Mouse (Mus musculus): ENCODE results near the gene Mrps6. TPM values are rescaled to one million over a fixed set of nuclear protein-coding genes. Genes with fewer than 3 reads are reported as not detected.

Gene Mrps6
- polyA plus RNA-seq (2014; fragmentation: Illumina TruSeq; extraction: RNeasy Lipid Tissue Mini Kit (QIAGEN cat#74804); ENCODE audit: low read depth, low replicate concordance) = 19.9 TPM

GRCm38 (mm10) chr16:92057852-92058643 lies at the start of gene Mrps6, which contains the start of the genes Gm49711 and Slc5a3:
TSS of gene Mrps6 (plus strand) at chr16:92058270.
TSS of gene Gm49711 (plus strand) at chr16:92058316.
TSS of gene Slc5a3 (plus strand) at chr16:92058322.

Other genes with a start within 250 kb of the Mrps6 start
- gene Gm49711, start within 50 bp of the Mrps6 start, polyA plus RNA-seq (2014; fragmentation: Illumina TruSeq; extraction: RNeasy Lipid Tissue Mini Kit (QIAGEN cat#74804); ENCODE audit: low read depth, low replicate concordance) = not detected
- gene Slc5a3, start 52 bp downstream of the Mrps6 start, polyA plus RNA-seq (2014; fragmentation: Illumina TruSeq; extraction: RNeasy Lipid Tissue Mini Kit (QIAGEN cat#74804); ENCODE audit: low read depth, low replicate concordance) = 2.0 TPM
- gene Kcne2, start 234.1 kb downstream of the Mrps6 start, polyA plus RNA-seq (2014; fragmentation: Illumina TruSeq; extraction: RNeasy Lipid Tissue Mini Kit (QIAGEN cat#74804); ENCODE audit: low read depth, low replicate concordance) = not detected
- gene Smim11, start 243.0 kb downstream of the Mrps6 start, polyA plus RNA-seq (2014; fragmentation: Illumina TruSeq; extraction: RNeasy Lipid Tissue Mini Kit (QIAGEN cat#74804); ENCODE audit: low read depth, low replicate concordance) = 42.7 TPM

Measured in liver, adult 10 weeks (tissue).